Mouse (Mus musculus) forebrain, postnatal 0 days (tissue): ENCODE measurements at regions not wholly inside any gene's neighbourhood (a gene's known extent, or its start where the extent isn't known, plus 50 kb on each side); places are given as distances from the start of the nearest gene placed in this dataset.
A peak's percentile ranks its signal among the peaks of the same experiment; 100 is the strongest.

Experiments
- ATAC-seq: fragments of 200-750 bp; cut with Nextera tagmentation; 2 replicates; pipeline ENCODE4 v1.8.0; 2017; ENCODE audit warnings: mild to moderate bottlenecking, moderate library complexity
- DNase-seq: peaks from one replicate; pipeline ENCODE4 v3.0.0-alpha.2; 2015
- H3K27ac ChIP-seq: fragments of 300-500 bp; sonication (generic); 2 replicates; pipeline ENCODE4 v1.5.1; 2014; ENCODE audit warnings: low read depth, mild to moderate bottlenecking, antibody characterized with exemption, low read length, moderate library complexity, mixed read lengths
- H3K27me3 ChIP-seq: fragments of 300-500 bp; sonication (generic); 2 replicates; pipeline ENCODE4 v1.6.1; 2014; ENCODE audit warnings: mild to moderate bottlenecking, low read length, mixed read lengths; ENCODE audit not compliant: insufficient read depth
- H3K36me3 ChIP-seq: fragments of 300-500 bp; sonication (generic); 2 replicates; pipeline ENCODE4 v1.6.1; 2014; ENCODE audit warnings: mild to moderate bottlenecking, moderate library complexity; ENCODE audit not compliant: insufficient read depth
- H3K4me1 ChIP-seq: fragments of 300-500 bp; sonication (generic); 2 replicates; pipeline ENCODE4 v1.6.1; 2014; ENCODE audit warnings: antibody characterized with exemption; ENCODE audit not compliant: insufficient read depth
- H3K4me2 ChIP-seq: fragments of 300-500 bp; sonication (generic); 2 replicates; pipeline ENCODE4 v1.6.1; 2014; ENCODE audit warnings: low read depth, mild to moderate bottlenecking, moderate library complexity
- H3K4me3 ChIP-seq: fragments of 300-500 bp; sonication (generic); 2 replicates; pipeline ENCODE4 v1.5.1; 2014; ENCODE audit warnings: low read depth, low read length, mixed read lengths
- H3K9ac ChIP-seq: fragments of 300-500 bp; sonication (generic); 2 replicates; pipeline ENCODE4 v1.6.1; 2014; ENCODE audit warnings: mild to moderate bottlenecking
- H3K9me3 ChIP-seq: fragments of 300-500 bp; sonication (generic); 2 replicates; pipeline ENCODE4 v1.6.1; 2016; ENCODE audit warnings: low read length
- CTCF ChIP-seq: sonication (generic); IDR thresholded peaks from 2 replicates; pipeline ENCODE4 v1.5.1; 2016; ENCODE audit warnings: antibody characterized with exemption, control low read depth, low read depth
- WGBS: fragments of 180-500 bp; shearing (Covaris S2); extraction: QIAGEN DNeasy Blood & Tissue Kit; methylation state at CpG from one replicate; pipeline ENCODE4 v1.1.7; 2014; 5-methylcytosine and 5-hydroxymethylcytosine counted together

DNA sequence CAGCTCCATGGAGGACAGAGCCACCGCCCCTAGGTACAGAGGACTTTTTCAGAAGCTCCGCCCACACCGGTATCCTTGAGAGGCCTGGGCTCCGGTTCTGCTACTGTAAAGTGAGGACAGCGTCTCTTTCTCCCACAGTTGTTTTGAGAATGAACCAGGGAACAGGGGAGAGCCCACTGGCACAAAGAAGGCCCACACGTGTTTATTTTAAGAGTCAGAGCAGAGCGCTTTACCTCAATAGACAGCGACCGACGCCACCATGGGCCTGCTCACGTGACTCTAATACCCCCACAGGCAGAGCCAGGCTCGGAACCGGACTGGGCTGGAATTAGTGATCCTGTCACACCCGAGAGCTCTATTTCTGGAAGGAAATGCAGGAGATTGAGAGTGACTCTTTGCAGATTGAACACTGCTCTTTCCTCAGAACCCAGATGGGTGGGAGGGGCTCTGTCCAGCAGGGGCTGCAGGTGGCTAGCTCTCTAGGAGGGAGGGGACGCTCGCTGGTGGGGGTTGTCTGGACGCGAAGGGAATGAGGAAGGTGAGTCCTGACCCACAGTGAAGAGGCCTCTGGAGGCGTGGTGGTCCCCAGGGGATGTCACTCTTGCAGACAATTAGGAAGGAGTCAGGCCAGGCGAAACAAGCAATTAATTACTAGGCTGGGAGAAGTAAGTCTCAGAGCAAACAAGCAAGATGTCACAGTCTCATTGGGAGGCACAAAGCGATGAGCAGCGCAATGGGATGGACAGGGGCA is 354.4 kb upstream of the Zdhhc25 start:
- Histone ChIP-seq H3K4me2 (no peak overlapping the region), H3K27ac (no peak overlapping the region), H3K9me3 (no peaks in the 10 kb centered on the region), H3K4me3 (no peak overlapping the region), H3K27me3 (no peaks in the 10 kb centered on the region), H3K9ac (no peak overlapping the region), H3K4me1 (no peaks in the 10 kb centered on the region), H3K36me3 (no peaks in the 10 kb centered on the region)
- ATAC-seq (no peak), DNase-seq (no peak)
- WGBS: 52% methylated on average over 22 of the region's 22 CpGs
- no peak for TF ChIP-seq CTCF

GRCm38 (mm10) chr15:88247974-88248625 is 352.0 kb upstream of the Zdhhc25 start:
- no peaks in the 10 kb centered on the region for H3K9me3 ChIP-seq
- no peak overlapping the region for H3K27ac ChIP-seq
- H3K4me3 ChIP-seq: no peak overlapping the region
- no peaks in the 10 kb centered on the region for H3K27me3 ChIP-seq
- peak; percentile 98 for TF ChIP-seq CTCF
- H3K4me2 ChIP-seq: no peak overlapping the region
- whole genome bisulfite sequencing: 23% methylated on average over 14 of the region's 14 CpGs
- peak; percentile 90 for ATAC-seq
- no peaks in the 10 kb centered on the region for H3K4me1 ChIP-seq
- peak; percentile 94 for DNase-seq
- no peaks in the 10 kb centered on the region for H3K36me3 ChIP-seq
- no peak overlapping the region for H3K9ac ChIP-seq

GRCm38 (mm10) chr15:88288051-88288450 is 312.1 kb upstream of the Zdhhc25 start:
- no peak overlapping the region for H3K27ac ChIP-seq
- no peak for TF ChIP-seq CTCF
- DNase-seq (no peak), ATAC-seq (no peak)
- no peak overlapping the region for H3K4me2 ChIP-seq
- no peak overlapping the region for H3K4me3 ChIP-seq
- H3K4me1 ChIP-seq: 0 out of 2 replicates have a peak, but pooled peaks cover 4% of the 10 kb centered on the region
- H3K36me3 ChIP-seq: no peaks in the 10 kb centered on the region
- no peaks in the 10 kb centered on the region for H3K9me3 ChIP-seq
- 35% methylated on average over 16 of the region's 16 CpGs for WGBS
- H3K9ac ChIP-seq: no peak overlapping the region
- no peaks in the 10 kb centered on the region for H3K27me3 ChIP-seq

- no peak for TF ChIP-seq CTCF
- Histone ChIP-seq H3K27me3 (no peaks in the 10 kb centered on the region), H3K4me1 (0 out of 2 replicates have a peak, but pooled peaks cover 4% of the 10 kb centered on the region), H3K36me3 (no peaks in the 10 kb centered on the region), H3K9me3 (no peaks in the 10 kb centered on the region), H3K4me3 (no peak overlapping the region), H3K9ac (no peak overlapping the region), H3K27ac (no peak overlapping the region), H3K4me2 (no peak overlapping the region)
- WGBS: 70% methylated on average over 3 of the region's 3 CpGs
- DNase-seq (no peak), ATAC-seq (no peak)
Measured at GRCm38 (mm10) chr15:88288696-88289095, 311.4 kb upstream of the Zdhhc25 start.

GRCm38 (mm10) chr15:88290740-88291363 is 309.2 kb upstream of the Zdhhc25 start:
- WGBS: 14% methylated on average over 20 of the region's 20 CpGs
- H3K4me3 ChIP-seq: 0 out of 2 replicates have a peak overlapping the region, but pooled peaks have one; percentile 9
- peak overlapping the region; percentile 41 for H3K4me2 ChIP-seq
- no peaks in the 10 kb centered on the region for H3K36me3 ChIP-seq
- ATAC-seq: peak; percentile 84
- TF ChIP-seq CTCF: no peak
- H3K4me1 ChIP-seq: 0 out of 2 replicates have a peak, but pooled peaks cover 4% of the 10 kb centered on the region
- H3K27me3 ChIP-seq: no peaks in the 10 kb centered on the region
- H3K9me3 ChIP-seq: no peaks in the 10 kb centered on the region
- peak; percentile 68 for DNase-seq
- no peak overlapping the region for H3K9ac ChIP-seq
- no peak overlapping the region for H3K27ac ChIP-seq

- Histone ChIP-seq H3K9ac (no peak overlapping the region; the same call in 1 of the 2 replicates), H3K9me3 (no peaks in the 10 kb centered on the region), H3K36me3 (no peaks in the 10 kb centered on the region), H3K4me3 (no peak overlapping the region), H3K27ac (no peak overlapping the region), H3K4me2 (no peak overlapping the region), H3K4me1 (0 out of 2 replicates have a peak, but pooled peaks cover 8% of the 10 kb centered on the region), H3K27me3 (no peaks in the 10 kb centered on the region)
- ATAC-seq (no peak), DNase-seq (no peak)
- 38% methylated on average over 6 of the region's 6 CpGs for WGBS
- no peak for TF ChIP-seq CTCF
Measured at GRCm38 (mm10) chr15:88299061-88299460, 301.0 kb upstream of the Zdhhc25 start.

DNA sequence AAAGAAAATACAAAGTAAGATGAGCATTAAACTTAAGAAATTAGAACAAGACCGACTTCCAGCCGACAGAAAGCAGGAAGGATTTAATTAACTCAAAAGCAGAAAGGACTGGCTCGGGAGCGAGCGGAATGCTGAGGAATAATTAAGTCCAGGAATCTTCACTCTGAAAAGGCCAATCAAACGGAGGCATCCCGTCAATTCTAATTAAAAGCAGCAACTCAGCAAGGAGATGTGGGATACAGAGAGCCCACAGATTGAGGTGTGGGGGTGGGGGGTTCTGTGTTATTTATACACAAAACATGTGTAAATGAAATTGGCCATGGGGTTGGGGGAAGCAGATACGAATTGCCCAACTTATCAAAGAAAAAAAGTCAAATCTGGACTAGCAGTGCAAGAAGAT is 288.9 kb upstream of the Zdhhc25 start:
- Histone ChIP-seq H3K36me3 (no peaks in the 10 kb centered on the region), H3K4me2 (no peak overlapping the region), H3K27me3 (no peaks in the 10 kb centered on the region), H3K4me1 (no peaks in the 10 kb centered on the region; the same call in 1 of the 2 replicates), H3K9me3 (no peaks in the 10 kb centered on the region), H3K27ac (no peak overlapping the region), H3K4me3 (no peak overlapping the region), H3K9ac (no peak overlapping the region)
- 13% methylated on average over 8 of the region's 8 CpGs for WGBS
- ATAC-seq (no peak), DNase-seq (no peak)
- TF ChIP-seq CTCF: no peak
